Mouse (Mus musculus) megakaryocyte, adult 5-6 weeks (primary cell): ENCODE data around the gene Zbed5. TPM values are rescaled to one million over a fixed set of nuclear protein-coding genes. Genes with fewer than 3 reads are reported as not detected.
"Not testable (repeated sequence)": the region's sequence is repeated elsewhere in the genome, so short reads cannot be mapped to it uniquely, and the experiment has no call there.

Experiments used
- ATAC-seq: 2 replicates; pipeline ENCODE4 v1.8.0; 2016; ENCODE audit warnings: mild to moderate bottlenecking, inconsistent platforms; ENCODE audit not compliant: poor library complexity, severe bottlenecking
- total RNA-seq, 2 experiments: library from RNA; stranded (forward) in 1 of 2; stranded (reverse) in 1 of 2; fragments of 153-499, 151-499 nt in 1 of 2; fragments of 221-1000, 200-1000 nt in 1 of 2; gene quantifications; 2 replicates each; pipeline versions ENCODE4 v1.2.3 to v1.2.4; 2015 to 2017

Zbed5 gene
- 0.07 TPM in 1 of 2 replicates, not detected in the other for total RNA-seq (2015)
- not detected in 2 replicates for total RNA-seq (2017)

- ATAC-seq = peak; percentile 100
Measured at GRCm38 (mm10) chr5:129895198-129896088, at the start of gene Zbed5. Gene Zbed5, plus strand, starts transcription at chr5:129895723.

GRCm38 (mm10) chr5:129846752-129847557 is 48.6 kb upstream of the Zbed5 start, which contains the start of gene Sumf2:
Gene Sumf2, plus strand, starts transcription at chr5:129846986.
- ATAC-seq = peak; percentile 98

GRCm38 (mm10) chr5:129847558-129847820 is 48.0 kb upstream of the Zbed5 start:
- 0 out of 2 replicates have a peak, but pooled peaks have one; percentile 15 for ATAC-seq

GRCm38 (mm10) chr5:129855163-129855562 is 40.4 kb upstream of the Zbed5 start:
- no peak for ATAC-seq

GRCm38 (mm10) chr5:129856414-129856813 is 39.1 kb upstream of the Zbed5 start:
- ATAC-seq = no peak

GRCm38 (mm10) chr5:129862325-129862724 is 33.2 kb upstream of the Zbed5 start:
- ATAC-seq = no peak

- peak; percentile 49; the same call in 1 of the 2 replicates for ATAC-seq
Measured at GRCm38 (mm10) chr5:129864467-129864866, 31.1 kb upstream of the Zbed5 start.

- ATAC-seq = no peak
Measured at GRCm38 (mm10) chr5:129865841-129866240, 29.7 kb upstream of the Zbed5 start.

- ATAC-seq = no peak
Measured at GRCm38 (mm10) chr5:129869238-129869995, 26.1 kb upstream of the Zbed5 start.

- ATAC-seq = no peak
Measured at GRCm38 (mm10) chr5:129871238-129871637, 24.3 kb upstream of the Zbed5 start.

- ATAC-seq = no peak
Measured at GRCm38 (mm10) chr5:129873942-129874341, 21.6 kb upstream of the Zbed5 start.

- no peak for ATAC-seq
Measured at GRCm38 (mm10) chr5:129875098-129875497, 20.4 kb upstream of the Zbed5 start.

- no peak for ATAC-seq
Measured at GRCm38 (mm10) chr5:129877731-129878455, 17.6 kb upstream of the Zbed5 start.

- 0 out of 2 replicates have a peak, but pooled peaks have one; percentile 24 for ATAC-seq
Measured at GRCm38 (mm10) chr5:129878946-129879345, 16.6 kb upstream of the Zbed5 start.

GRCm38 (mm10) chr5:129879888-129880287 is 15.6 kb upstream of the Zbed5 start:
- no peak for ATAC-seq

GRCm38 (mm10) chr5:129886271-129886670 is 9.3 kb upstream of the Zbed5 start:
- no peak for ATAC-seq

GRCm38 (mm10) chr5:129886911-129887636 is 8.4 kb upstream of the Zbed5 start, which contains the start of gene Chchd2:
Gene Chchd2, minus strand, starts transcription at chr5:129887470.
- ATAC-seq = peak; percentile 98

GRCm38 (mm10) chr5:129890390-129890789 is 5.1 kb upstream of the Zbed5 start:
- ATAC-seq = not testable (repeated sequence)

GRCm38 (mm10) chr5:129898449-129898848 is 2.9 kb downstream of the Zbed5 start, which contains the start of gene Phkg1:
Gene Phkg1, minus strand, starts transcription at chr5:129898549.
- ATAC-seq = no peak
